Mouse (Mus musculus) hematopoietic stem cell, adult 5-6 weeks (primary cell): ENCODE measurements at regions not wholly inside any gene's neighbourhood (a gene's known extent, or its start where the extent isn't known, plus 50 kb on each side); places are given as distances from the start of the nearest gene placed in this dataset.

ENCODE experiments used
- ATAC-seq, 2 experiments: fragments of 125-278 bp in 1 of 2; replicated peaks in 1 of 2; 2 replicates each; pipeline ENCODE4 v1.8.0; 2016 to 2017; ENCODE audit warnings: inconsistent platforms in 2 of 2, mild to moderate bottlenecking in 2 of 2, moderate number of reproducible peaks in 2 of 2, low read depth in 1 of 2, moderate TSS enrichment in 1 of 2; ENCODE audit not compliant: low FRiP score in 2 of 2, poor library complexity in 2 of 2, severe bottlenecking in 2 of 2, insufficient read depth in 1 of 2, low TSS enrichment in 1 of 2

GRCm38 (mm10) chr10:113034356-113034755 lies 105.6 kb upstream of the Atxn7l3b start:
- no peak for ATAC-seq

GRCm38 (mm10) chr10:113032870-113033269 lies 104.1 kb upstream of the Atxn7l3b start:
- no peak for ATAC-seq

DNA sequence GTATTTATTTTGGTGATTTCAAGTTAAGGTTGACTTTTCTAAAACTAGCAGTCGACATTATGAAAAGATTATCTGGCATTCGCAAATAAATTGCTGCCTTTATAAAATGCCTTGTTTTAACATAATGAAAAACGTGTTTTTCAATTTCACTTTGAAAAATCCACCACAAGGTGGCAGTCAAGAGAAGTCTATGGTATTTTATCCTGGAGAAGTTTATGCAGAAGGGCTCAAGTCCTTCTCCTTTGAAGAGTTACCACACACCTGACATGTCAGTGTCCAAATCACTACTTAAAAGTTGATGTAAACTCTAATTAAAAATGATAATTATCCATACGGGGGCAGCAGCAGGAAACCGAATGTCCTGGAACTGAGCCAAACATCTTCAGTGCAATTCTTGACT lies 98.5 kb upstream of the Atxn7l3b start:
- ATAC-seq = peak in 1 of 2 experiments; percentile 48; a peak in 1 of 4 replicates

DNA sequence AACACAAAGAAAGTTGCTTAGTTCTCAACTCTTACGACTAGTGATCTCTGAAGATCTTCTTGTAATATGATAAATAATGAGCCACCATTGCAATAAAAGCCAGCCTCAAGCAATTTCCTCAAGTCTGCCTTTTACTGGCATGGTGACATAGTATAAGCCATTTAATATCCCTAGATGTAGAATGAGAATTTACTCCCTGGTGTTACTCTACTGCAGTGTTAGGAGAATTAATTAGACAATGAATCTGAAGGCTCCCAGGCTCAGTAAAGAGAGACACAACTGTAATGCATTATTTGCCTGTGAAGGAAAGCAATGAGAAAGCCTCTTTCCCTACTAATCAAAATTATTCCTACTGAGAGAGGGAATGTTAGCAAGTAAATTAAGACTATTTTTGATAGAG lies 95.8 kb upstream of the Atxn7l3b start:
- no peak for ATAC-seq

DNA sequence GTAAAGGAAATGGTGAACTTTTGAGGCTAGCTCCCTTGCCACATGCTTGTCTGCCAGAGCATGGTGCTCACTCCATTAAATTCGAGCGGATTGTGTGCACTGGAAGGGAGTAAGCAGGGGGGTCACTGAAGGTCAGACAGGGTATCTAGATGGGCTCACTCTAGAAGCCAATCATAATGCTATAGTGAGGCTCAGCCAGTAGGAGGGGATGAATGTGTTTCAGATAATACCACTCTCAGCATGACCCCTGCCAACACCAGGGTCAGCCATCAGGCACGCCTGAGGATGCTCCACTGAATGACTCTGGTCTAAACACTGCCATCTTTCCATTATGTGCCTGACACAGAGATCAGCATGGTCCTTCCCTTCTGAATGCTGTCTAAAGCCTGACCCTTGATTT lies 80.3 kb upstream of the Atxn7l3b start:
- ATAC-seq = no peak

- ATAC-seq = no peak
These were observed 61.9 kb upstream of the Atxn7l3b start for GRCm38 (mm10) chr10:112990720-112991119.

GRCm38 (mm10) chr10:112982697-112983096 lies 53.9 kb upstream of the Atxn7l3b start:
- no peak for ATAC-seq
